Mouse (Mus musculus) C2C12 (cell line): Measurements from ENCODE around the gene Krt82.

ENCODE experiments used
- CTCF ChIP-seq: IDR thresholded peaks from one replicate; pipeline ENCODE4 v1.5.1; 2011; ENCODE audit not compliant: control insufficient read depth, insufficient read depth, insufficient read length
- MAX ChIP-seq: IDR thresholded peaks from one replicate; pipeline ENCODE4 v1.6.1; 2011; ENCODE audit warnings: mild to moderate bottlenecking, control low read depth
- MYOD1 ChIP-seq: IDR thresholded peaks from one replicate; pipeline ENCODE4 v1.6.1; 2011; ENCODE audit warnings: low read depth; ENCODE audit not compliant: control insufficient read depth, insufficient read length

GRCm38 (mm10) chr15:101519792-101520191 is 30.7 kb downstream of the Krt82 start:
- peak; percentile 61 for TF ChIP-seq CTCF
- no peak for TF ChIP-seq MAX
- TF ChIP-seq MYOD1: no peak
